Mouse (Mus musculus): Measurements from ENCODE around the gene Zfp804b. TPM values are rescaled to one million over a fixed set of nuclear protein-coding genes. Genes with fewer than 3 reads are reported as not detected.

The Zfp804b gene
- polyA plus RNA-seq, 1 experiment = not detected

- no peaks in the 10 kb centered on the region for H3K4me1 ChIP-seq (ENCODE audit: control insufficient read depth, insufficient read depth, low read length)
Observed at GRCm38 (mm10) chr5:6871566-6871965, 473.0 kb downstream of the Zfp804b start.

GRCm38 (mm10) chr5:6870970-6871369, 473.6 kb downstream of the Zfp804b start:
- Histone ChIP-seq H3K4me1 (ENCODE audit: control insufficient read depth, insufficient read depth, low read length) (no peaks in the 10 kb centered on the region), H3K4me3 (replicated peaks; ENCODE audit: control insufficient read depth, low read depth, low read length) (no peak overlapping the region), H3K27ac (ENCODE audit: control insufficient read depth, insufficient read depth, low read depth, low read length, poor library complexity) (no peak overlapping the region)
- no peak for TF ChIP-seq POLR2A (IDR thresholded peaks at IDR 0.05; ENCODE audit: borderline replicate concordance, control insufficient read depth, low read depth, low read length)
- no peak for TF ChIP-seq CTCF (IDR thresholded peaks at IDR 0.05; ENCODE audit: control insufficient read depth, insufficient read depth, low read length)

More at GRCm38 (mm10) chr5:6871566-6871965, 473.0 kb downstream of the Zfp804b start:
- WGBS = 78% methylated on average over 6 of the region's 6 CpGs
- Histone ChIP-seq H3K4me3 (replicated peaks; ENCODE audit: control insufficient read depth, low read depth, low read length) (no peak overlapping the region), H3K27ac (ENCODE audit: control insufficient read depth, insufficient read depth, low read depth, low read length, poor library complexity) (no peak overlapping the region)
- TF ChIP-seq POLR2A (IDR thresholded peaks at IDR 0.05; ENCODE audit: borderline replicate concordance, control insufficient read depth, low read depth, low read length) = no peak
- TF ChIP-seq CTCF (IDR thresholded peaks at IDR 0.05; ENCODE audit: control insufficient read depth, insufficient read depth, low read length) = no peak

- no peaks in the 10 kb centered on the region for H3K4me1 ChIP-seq (ENCODE audit: control insufficient read depth, insufficient read depth, low read length)
- H3K4me3 ChIP-seq (replicated peaks; ENCODE audit: control insufficient read depth, low read depth, low read length) = no peak overlapping the region
- TF ChIP-seq POLR2A (IDR thresholded peaks at IDR 0.05; ENCODE audit: borderline replicate concordance, control insufficient read depth, low read depth, low read length) (no peak), CTCF (IDR thresholded peaks at IDR 0.05; ENCODE audit: control insufficient read depth, insufficient read depth, low read length) (no peak)
- H3K27ac ChIP-seq (ENCODE audit: control insufficient read depth, insufficient read depth, low read depth, low read length, poor library complexity) = no peak overlapping the region
- 48% methylated on average over 2 of the region's 2 CpGs for WGBS
Observed at GRCm38 (mm10) chr5:6795396-6795795, 549.2 kb downstream of the Zfp804b start.

- Histone ChIP-seq H3K27ac (ENCODE audit: control insufficient read depth, insufficient read depth, low read depth, low read length, poor library complexity) (no peak overlapping the region), H3K4me3 (replicated peaks; ENCODE audit: control insufficient read depth, low read depth, low read length) (no peak overlapping the region), H3K4me1 (ENCODE audit: control insufficient read depth, insufficient read depth, low read length) (no peaks in the 10 kb centered on the region)
- WGBS = 63% methylated on average over 6 of the region's 6 CpGs
- no peak for TF ChIP-seq CTCF (IDR thresholded peaks at IDR 0.05; ENCODE audit: control insufficient read depth, insufficient read depth, low read length)
- TF ChIP-seq POLR2A (IDR thresholded peaks at IDR 0.05; ENCODE audit: borderline replicate concordance, control insufficient read depth, low read depth, low read length) = no peak
Observed at GRCm38 (mm10) chr5:6769357-6769892, 575.1 kb downstream of the Zfp804b start.

Other genes starting within 250 kb of the Zfp804b start
- not detected in 2 replicates for gene Tex47, start 40.6 kb downstream of the Zfp804b start, polyA plus RNA-seq (2011; ENCODE audit: insufficient read depth, insufficient read length, low replicate concordance, missing spikeins)